8 mouse cellular contexts compared by ENCODE assay signal in the genomic region with DNA sequence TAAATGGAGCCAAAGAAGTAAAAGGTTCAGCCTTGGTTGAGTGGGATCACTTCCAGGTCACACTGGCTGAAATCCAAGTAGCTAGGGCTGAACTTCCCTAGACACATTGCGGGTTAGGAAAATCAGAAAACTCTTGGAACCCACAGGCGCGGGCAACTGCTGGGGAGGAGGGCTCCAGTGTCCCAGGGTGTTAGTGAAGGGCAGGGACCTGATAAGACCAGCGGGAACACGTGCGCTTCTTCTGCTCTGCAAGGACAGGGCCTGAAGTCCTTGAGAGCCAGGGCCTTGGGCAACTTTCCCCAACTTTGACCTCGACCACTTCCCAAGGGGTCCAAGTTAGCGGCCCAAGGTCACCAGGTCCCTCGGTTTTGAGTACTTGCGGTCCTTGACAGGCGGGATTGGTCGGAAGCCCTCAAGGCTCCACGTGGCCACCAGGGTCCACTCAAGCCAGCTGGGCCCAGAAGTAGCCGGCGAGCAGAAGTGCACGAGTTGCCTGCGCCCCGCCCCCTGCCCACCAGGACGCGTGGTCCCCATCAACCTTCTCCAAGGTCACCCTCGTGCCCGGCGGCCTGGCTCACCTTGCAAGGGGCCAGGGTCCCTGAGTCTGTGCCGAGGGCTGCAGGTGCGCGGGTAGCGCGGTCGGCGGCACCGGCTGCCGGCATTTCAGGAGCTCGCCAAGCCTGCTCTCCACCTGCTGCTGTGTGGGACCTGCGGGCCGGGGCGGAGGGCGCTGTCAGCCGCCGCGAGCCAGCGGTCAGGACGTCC. TPM values are rescaled to one million over a fixed set of nuclear protein-coding genes. Genes with fewer than 3 reads are reported as not detected.
DNase-seq lines count a peak whose midpoint lies in the region; ATAC-seq and TF ChIP-seq lines count a peak whose summit lies in the region.

No protein-coding gene starts in this region.

- peak overlapping the region; percentile 98 for H3K4me2 ChIP-seq in lung, embryonic 14.5 days

- H3K9me3 ChIP-seq in lung, embryonic 14.5 days (ENCODE audit: low read depth, low read length) = no peaks in the 10 kb centered on the region

- under 1% methylated on average over 40 of the region's 42 CpGs for WGBS in lung, embryonic 14.5 days
- under 1% methylated on average over 42 of the region's 42 CpGs for WGBS in olfactory bulb, adult 2 months

- H3K9ac ChIP-seq in lung, embryonic 14.5 days = peak overlapping the region; percentile 56

- no peaks in the 10 kb centered on the region for H3K36me3 ChIP-seq in lung, embryonic 14.5 days (ENCODE audit: insufficient read depth)

- peak; percentile 36 for ATAC-seq in lung, embryonic 14.5 days (ENCODE audit: insufficient read depth)

- H3K4me3 ChIP-seq in lung, embryonic 14.5 days (ENCODE audit: low read depth, low read length) = peak overlapping the region; percentile 80
- H3K4me3 ChIP-seq in olfactory bulb, adult 2 months (ENCODE audit: insufficient read depth, low read depth, low read length) = peak overlapping the region; percentile 74

- DNase-seq in right cerebral cortex, postnatal 4 days = peak; percentile 44
- no peak for DNase-seq in right cerebral cortex, adult 2 months (ENCODE audit: low spot score in 2 of 2)
- peak; percentile 67 for DNase-seq in embryo, embryonic 10 days (ENCODE audit: low spot score)
- DNase-seq in heart, adult 18-20 months = peak; percentile 76 to 82
- DNase-seq in kidney, adult 18-20 months = peak; percentile 83
- peak; percentile 42 for DNase-seq in lung, embryonic 14.5 days
- DNase-seq in left cerebral cortex, postnatal 25 days (ENCODE audit: low spot score in 2 of 2) = no peak

- TF ChIP-seq POLR2A in olfactory bulb, adult 2 months (IDR thresholded peaks at IDR 0.05; ENCODE audit: insufficient read depth, low read depth, low read length) = no peak

- H3K4me1 ChIP-seq in lung, embryonic 14.5 days (ENCODE audit: insufficient read depth) = 0 out of 2 replicates have a peak, but pooled peaks cover 3% of the 10 kb centered on the region
- H3K4me1 ChIP-seq in olfactory bulb, adult 2 months (ENCODE audit: control insufficient read depth, insufficient read depth, low read length) = peaks cover 7% of the 10 kb centered on the region

- no peaks in the 10 kb centered on the region for H3K27me3 ChIP-seq in lung, embryonic 14.5 days (ENCODE audit: insufficient read depth, low read length)

- peak overlapping the region; percentile 48; the same call in 1 of the 2 replicates for H3K27ac ChIP-seq in lung, embryonic 14.5 days (ENCODE audit: low read depth)
- H3K27ac ChIP-seq in olfactory bulb, adult 2 months (ENCODE audit: insufficient read depth, low read depth, low read length) = peak overlapping the region; percentile 2; the same call in 1 of the 2 replicates

- TF ChIP-seq CTCF in lung, embryonic 14.5 days (IDR thresholded peaks at IDR 0.05; ENCODE audit: low read depth) = no peak
- 0 out of 2 replicates have a peak, but pooled peaks have one; percentile 3 for TF ChIP-seq CTCF in olfactory bulb, adult 2 months (IDR thresholded peaks at IDR 0.05; ENCODE audit: insufficient read depth, low read depth, low read length)

- intact Hi-C loops in left cerebral cortex, postnatal 25 days (cut with DNase I) = no loop called here

RNA-seq across cellular contexts. Expression of a gene that starts 0.5 kb away (rescaled TPM):
- total RNA-seq in heart, adult 18-20 months (2021) = 100 to 1,000 TPM; 283 to 318 TPM
- polyA plus RNA-seq in lung, embryonic 14.5 days (2014; fragmentation: Nextera tagmentation; extraction: Ambion mirVana) = 17.7 and 17.9 TPM in 2 replicates
- not detected in 2 replicates for polyA plus RNA-seq in olfactory bulb, adult 2 months (2012; ENCODE audit: insufficient read depth, insufficient read length, low replicate concordance, missing spikeins)
- 10 to 100 TPM; 21.1 to 22.2 TPM for total RNA-seq in left cerebral cortex, postnatal 25 days (2021)

RNA-seq across cellular contexts. Expression of a gene that starts 6.7 kb away (rescaled TPM):
- 1 to 10 TPM; 1.0 to 2.3 TPM for total RNA-seq in heart, adult 18-20 months (2021)
- 29.9 and 34.1 TPM in 2 replicates for polyA plus RNA-seq in lung, embryonic 14.5 days (2014; fragmentation: Nextera tagmentation; extraction: Ambion mirVana)
- not detected in 2 replicates for polyA plus RNA-seq in olfactory bulb, adult 2 months (2012; ENCODE audit: insufficient read depth, insufficient read length, low replicate concordance, missing spikeins)
- 10 to 100 TPM; 29.8 to 31.4 TPM for total RNA-seq in left cerebral cortex, postnatal 25 days (2021)

RNA-seq across cellular contexts. Expression of a gene that starts 6.9 kb away (rescaled TPM):
- total RNA-seq in heart, adult 18-20 months (2021) = 10 to 100 TPM; 11.8 to 15.2 TPM
- polyA plus RNA-seq in lung, embryonic 14.5 days (2014; fragmentation: Nextera tagmentation; extraction: Ambion mirVana) = 44.6 and 45.7 TPM in 2 replicates
- polyA plus RNA-seq in olfactory bulb, adult 2 months (2012; ENCODE audit: insufficient read depth, insufficient read length, low replicate concordance, missing spikeins) = not detected in 2 replicates
- total RNA-seq in left cerebral cortex, postnatal 25 days (2021) = 10 to 100 TPM; 34.8 to 38.1 TPM

RNA-seq across cellular contexts. Expression of a gene that starts 12.6 kb away (rescaled TPM):
- under 1 TPM; 0.21 to 0.50 TPM for total RNA-seq in heart, adult 18-20 months (2021)
- 0.57 and 0.87 TPM in 2 replicates for polyA plus RNA-seq in lung, embryonic 14.5 days (2014; fragmentation: Nextera tagmentation; extraction: Ambion mirVana)
- polyA plus RNA-seq in olfactory bulb, adult 2 months (2012; ENCODE audit: insufficient read depth, insufficient read length, low replicate concordance, missing spikeins) = not detected in 2 replicates
- 1 to 10 TPM; 1.3 to 2.5 TPM for total RNA-seq in left cerebral cortex, postnatal 25 days (2021)

RNA-seq across cellular contexts. Expression of a gene that starts 23.4 kb away (rescaled TPM):
- 100 to 1,000 TPM; 138 to 140 TPM for total RNA-seq in heart, adult 18-20 months (2021)
- 10.8 and 11.0 TPM in 2 replicates for polyA plus RNA-seq in lung, embryonic 14.5 days (2014; fragmentation: Nextera tagmentation; extraction: Ambion mirVana)
- polyA plus RNA-seq in olfactory bulb, adult 2 months (2012; ENCODE audit: insufficient read depth, insufficient read length, low replicate concordance, missing spikeins) = not detected in 2 replicates
- 10 to 100 TPM; 76.9 to 84.4 TPM for total RNA-seq in left cerebral cortex, postnatal 25 days (2021)

Comparison
In these comparisons a context has a peak if more than half of its experiments do, and no peak if none do; other contexts are left out.
1. DNase-seq: peak in right cerebral cortex, postnatal 4 days (single experiment), embryo, embryonic 10 days (single experiment), heart, adult 18-20 months (2 of 2), kidney, adult 18-20 months (single experiment) and lung, embryonic 14.5 days (single experiment); none in right cerebral cortex, adult 2 months (0 of 2) and left cerebral cortex, postnatal 25 days (0 of 2).
2. RNA of a gene that starts 0.5 kb away (total RNA-seq): 283 to 318 TPM in heart, adult 18-20 months; 21.1 to 22.2 TPM in left cerebral cortex, postnatal 25 days; every median in the first group is over 10 times any median in the second.
3. RNA of a gene that starts 6.7 kb away (total RNA-seq): 29.8 to 31.4 TPM in left cerebral cortex, postnatal 25 days; 1.0 to 2.3 TPM in heart, adult 18-20 months; every median in the first group is over 4 times any median in the second.